Mouse (Mus musculus) small intestine, adult 2 months (tissue): ENCODE measurements around the gene Pknox2. TPM values are rescaled to one million over a fixed set of nuclear protein-coding genes. Genes with fewer than 3 reads are reported as not detected.

Experiments used
- H3K27ac ChIP-seq: fragments of 200-500 bp; 2 replicates; pipeline ENCODE4 v1.5.1; 2012; ENCODE audit warnings: low read depth, low read length, control low read depth, inconsistent platforms; ENCODE audit not compliant: insufficient read depth
- H3K27me3 ChIP-seq: fragments of 200-500 bp; 2 replicates; pipeline ENCODE4 v1.6.1; 2012; ENCODE audit warnings: mild to moderate bottlenecking, moderate library complexity, low read length, inconsistent platforms; ENCODE audit not compliant: control insufficient read depth, insufficient read depth
- H3K36me3 ChIP-seq: fragments of 200-500 bp; 2 replicates; pipeline ENCODE4 v1.6.1; 2012; ENCODE audit warnings: mild to moderate bottlenecking, low read length, control low read depth, inconsistent platforms; ENCODE audit not compliant: control insufficient read depth, insufficient read depth
- H3K4me1 ChIP-seq: fragments of 200-500 bp; 2 replicates; pipeline ENCODE4 v1.6.1; 2012; ENCODE audit warnings: low read length, inconsistent platforms, mixed read lengths; ENCODE audit not compliant: control insufficient read depth, insufficient read depth, insufficient read length
- H3K4me3 ChIP-seq: fragments of 200-500 bp; 2 replicates; pipeline ENCODE4 v1.5.1; 2012; ENCODE audit warnings: low read depth, mild to moderate bottlenecking, control low read depth, inconsistent platforms, low read length, moderate library complexity
- CTCF ChIP-seq: fragments of 200-500 bp; IDR thresholded peaks from 2 replicates; pipeline ENCODE4 v1.5.1; 2012; ENCODE audit warnings: low read depth, mild to moderate bottlenecking, control low read depth, inconsistent platforms, low read length, moderate library complexity, mixed read lengths; ENCODE audit not compliant: insufficient replicate concordance, insufficient read length; ENCODE audit errors: extremely low read depth
- POLR2A ChIP-seq: fragments of 200-500 bp; IDR thresholded peaks from 2 replicates; pipeline ENCODE4 v1.6.1; 2012; ENCODE audit warnings: low read depth, mild to moderate bottlenecking, control low read depth, inconsistent platforms, low read length, moderate library complexity
- WGBS: fragments of 180-500 bp; shearing (Covaris S2); methylation state at CpG from one replicate; pipeline ENCODE4 v1.1.7; 2018; 5-methylcytosine and 5-hydroxymethylcytosine counted together
- polyA plus RNA-seq: library from polyadenylated mRNA; depleted of rRNA; stranded (reverse); fragments of >200 nt; gene quantifications from 2 replicates; pipeline ENCODE4 v1.2.3, GENCODE M21; 2012; rRNA removed

The Pknox2 gene
- 2.5 and 2.7 TPM in 2 replicates for polyA plus RNA-seq

DNA sequence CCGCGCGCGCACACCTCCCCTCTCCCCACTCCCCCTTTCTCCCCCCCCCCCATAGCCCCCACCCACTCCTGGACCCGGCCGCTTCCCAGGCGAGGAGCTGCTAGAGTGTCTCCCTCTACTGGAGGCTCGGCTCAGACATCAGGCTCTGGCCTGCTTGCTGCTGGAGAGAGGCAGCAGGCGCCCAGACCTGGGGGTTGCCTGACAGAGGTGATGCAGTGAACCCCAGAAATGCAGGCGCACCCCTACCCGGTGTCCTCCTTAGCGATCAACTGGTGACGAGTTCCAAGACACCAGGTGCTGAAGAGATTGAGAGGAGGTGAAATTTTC lies at the start of gene Pknox2:
Gene Pknox2, minus strand, starts transcription at position 49 of the 327 bp plus-strand sequence.
- Histone ChIP-seq H3K36me3 (no peaks in the 10 kb centered on the region), H3K4me1 (peaks cover 4% of the 10 kb centered on the region; the same call in 1 of the 2 replicates), H3K27me3 (peaks cover 36% of the 10 kb centered on the region), H3K4me3 (peak within 1 kb of the TSS; percentile 67), H3K27ac (peak within 1 kb of the TSS; percentile 23)
- no peak for TF ChIP-seq POLR2A
- no peak for TF ChIP-seq CTCF
- WGBS = 2% methylated on average over 8 of the region's 13 CpGs

DNA sequence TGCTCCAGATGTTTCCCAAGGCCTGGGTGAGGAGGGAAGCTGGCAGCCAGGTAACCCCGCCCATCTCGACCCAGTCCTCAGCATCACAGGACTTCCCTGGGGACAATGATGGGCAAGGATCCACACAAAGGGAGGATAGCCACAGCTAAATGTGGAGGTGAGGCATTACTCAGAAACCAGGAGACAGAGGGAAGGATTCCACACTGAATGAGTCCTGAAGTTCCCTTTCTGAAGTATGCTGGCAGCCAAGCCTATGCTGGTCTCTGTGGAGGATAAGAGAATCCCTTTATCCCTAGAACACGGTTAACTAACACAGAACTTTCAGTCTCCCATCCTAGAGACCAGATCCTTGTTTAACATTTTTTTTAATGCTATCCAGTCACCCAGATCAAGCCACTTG lies 40.8 kb upstream of the Pknox2 start:
- Histone ChIP-seq H3K36me3 (no peaks in the 10 kb centered on the region), H3K27ac (no peak overlapping the region), H3K4me1 (no peaks in the 10 kb centered on the region), H3K27me3 (no peaks in the 10 kb centered on the region), H3K4me3 (no peak overlapping the region)
- WGBS = 80% methylated on average over 3 of the region's 3 CpGs
- no peak for TF ChIP-seq POLR2A
- TF ChIP-seq CTCF = no peak

DNA sequence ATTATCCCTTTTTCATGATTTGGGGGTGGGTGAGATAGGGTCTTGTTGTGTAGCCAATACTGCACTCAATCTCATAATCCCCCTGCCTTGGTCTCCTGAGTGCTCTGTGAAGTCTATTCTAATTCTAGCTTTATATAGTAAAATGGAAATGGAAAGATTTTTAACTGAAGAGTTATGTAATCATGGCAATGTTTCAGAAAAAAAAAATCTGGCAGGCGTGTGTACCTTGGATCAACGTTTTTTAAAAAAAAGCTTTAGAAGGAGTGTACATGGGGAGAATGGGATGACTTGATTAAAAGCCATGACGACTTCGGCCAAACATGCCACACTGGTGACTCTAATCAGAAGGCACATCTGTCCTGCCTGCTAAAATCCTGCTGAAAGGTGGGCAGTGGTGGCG lies 40.2 kb upstream of the Pknox2 start:
- TF ChIP-seq POLR2A (no peak), CTCF (no peak)
- whole genome bisulfite sequencing = 75% methylated on average over 5 of the region's 5 CpGs
- Histone ChIP-seq H3K4me1 (no peaks in the 10 kb centered on the region), H3K27me3 (no peaks in the 10 kb centered on the region), H3K27ac (no peak overlapping the region), H3K4me3 (no peak overlapping the region), H3K36me3 (no peaks in the 10 kb centered on the region)

DNA sequence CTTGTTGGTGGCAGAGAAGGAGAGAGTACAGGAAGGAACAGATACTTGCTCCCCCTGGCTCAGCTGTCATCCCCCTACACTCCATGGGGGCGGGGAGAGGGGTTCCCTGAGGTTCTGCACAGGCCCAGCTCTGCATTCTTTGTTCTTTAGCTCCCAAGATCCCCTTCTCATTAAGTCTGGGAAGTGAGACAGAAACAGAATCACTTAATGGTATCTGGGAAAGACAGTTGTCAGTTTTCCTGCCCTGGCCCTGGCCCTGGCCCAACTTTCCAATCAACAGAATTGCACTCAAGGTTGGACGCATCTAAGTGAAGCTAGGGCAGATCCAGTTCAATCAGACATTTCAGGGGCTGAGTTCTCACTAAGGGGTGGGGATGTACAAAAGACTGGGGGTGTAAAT lies 36.0 kb upstream of the Pknox2 start:
- TF ChIP-seq POLR2A = no peak
- TF ChIP-seq CTCF = no peak
- Histone ChIP-seq H3K4me3 (no peak overlapping the region), H3K36me3 (no peaks in the 10 kb centered on the region), H3K4me1 (no peaks in the 10 kb centered on the region), H3K27me3 (no peaks in the 10 kb centered on the region), H3K27ac (no peak overlapping the region)
- WGBS = 67% methylated on average over 2 of the region's 2 CpGs

DNA sequence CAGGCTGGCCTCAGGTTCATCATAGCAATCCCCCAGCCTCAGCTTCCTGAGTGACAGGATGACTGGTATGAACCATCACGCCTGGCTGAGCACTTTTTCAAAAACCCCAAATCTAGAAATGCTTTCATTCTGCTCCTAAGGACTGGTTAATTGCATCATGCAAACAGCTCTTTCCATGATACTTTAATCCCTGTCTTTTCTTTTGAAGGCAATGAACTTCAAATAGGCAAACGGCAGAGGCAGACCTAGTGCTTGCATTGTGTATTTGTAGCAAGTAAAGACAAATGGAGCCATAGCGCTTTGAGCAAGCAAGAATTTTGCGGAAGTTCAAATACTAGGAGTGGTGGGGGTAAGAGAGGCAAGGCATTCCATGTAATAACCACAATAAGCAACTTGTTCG lies 34.4 kb upstream of the Pknox2 start:
- 71% methylated on average over 5 of the region's 5 CpGs for WGBS
- Histone ChIP-seq H3K4me1 (no peaks in the 10 kb centered on the region), H3K27me3 (no peaks in the 10 kb centered on the region), H3K36me3 (no peaks in the 10 kb centered on the region), H3K27ac (no peak overlapping the region), H3K4me3 (no peak overlapping the region)
- TF ChIP-seq CTCF (no peak), POLR2A (no peak)

DNA sequence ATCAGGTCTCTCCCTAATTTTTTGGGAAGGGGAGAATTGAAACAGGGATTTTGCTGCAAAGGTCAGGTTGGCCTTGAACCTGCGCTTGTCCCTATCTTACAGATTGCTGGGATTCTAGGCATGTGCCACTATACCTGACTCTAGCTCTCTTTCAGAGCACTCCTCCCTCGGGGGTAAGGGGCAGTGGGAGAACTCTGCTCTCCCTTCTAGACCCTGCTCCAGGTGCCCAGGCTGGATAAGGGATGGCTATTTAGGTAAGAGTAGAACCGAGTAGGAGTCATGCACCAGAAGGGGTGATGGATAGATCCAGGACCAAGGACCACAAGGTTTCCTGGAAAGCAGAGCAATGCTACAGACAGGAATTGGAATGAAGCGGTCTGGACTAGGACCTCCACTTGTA lies 32.4 kb upstream of the Pknox2 start:
- WGBS = 86% methylated on average over 4 of the region's 4 CpGs
- H3K27me3 ChIP-seq = no peaks in the 10 kb centered on the region
- H3K36me3 ChIP-seq = no peaks in the 10 kb centered on the region
- no peaks in the 10 kb centered on the region for H3K4me1 ChIP-seq
- no peak overlapping the region for H3K27ac ChIP-seq
- no peak overlapping the region for H3K4me3 ChIP-seq
- TF ChIP-seq CTCF (no peak), POLR2A (no peak)

DNA sequence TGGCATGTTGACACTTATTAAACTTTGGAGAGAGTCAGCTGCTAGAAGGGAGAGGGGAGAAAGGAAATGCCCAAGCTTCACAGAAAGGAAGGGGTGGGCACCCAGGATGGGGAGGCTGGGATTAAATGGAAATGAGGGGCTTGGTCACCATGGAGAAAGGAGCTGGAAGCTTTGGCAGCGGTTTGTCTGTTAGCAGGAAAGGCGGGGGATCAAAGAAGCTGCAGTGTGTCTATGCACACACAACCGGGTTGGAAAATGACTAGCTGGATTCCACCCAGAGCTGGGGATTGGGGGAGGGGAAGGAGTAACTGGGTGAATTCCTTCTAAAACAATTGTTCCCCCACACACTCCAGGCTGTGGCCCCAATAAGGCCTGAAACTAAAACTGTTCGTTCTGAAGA lies 31.7 kb upstream of the Pknox2 start:
- Histone ChIP-seq H3K27me3 (no peaks in the 10 kb centered on the region), H3K4me1 (no peaks in the 10 kb centered on the region), H3K36me3 (no peaks in the 10 kb centered on the region), H3K27ac (no peak overlapping the region), H3K4me3 (no peak overlapping the region)
- 28% methylated on average over 4 of the region's 4 CpGs for WGBS
- no peak for TF ChIP-seq CTCF
- TF ChIP-seq POLR2A = no peak

DNA sequence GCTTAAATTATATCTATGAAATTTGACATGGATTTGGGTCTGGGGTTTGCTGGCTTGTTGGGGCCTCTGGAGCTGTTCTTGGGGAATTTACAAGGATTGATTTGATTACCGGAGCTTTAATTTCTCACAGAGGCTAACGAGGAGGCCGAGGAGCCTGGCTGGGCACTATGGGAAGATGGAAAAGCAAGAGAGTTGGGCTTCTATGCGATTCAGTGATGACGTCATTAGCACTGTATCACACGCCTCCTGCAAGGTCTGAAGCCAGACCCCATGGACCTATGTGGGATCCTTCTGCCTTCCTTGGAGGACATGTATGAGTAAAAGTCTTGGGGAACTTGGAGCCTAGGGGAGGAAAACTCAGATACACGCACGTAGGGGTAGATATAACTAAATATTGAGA lies 30.3 kb upstream of the Pknox2 start:
- TF ChIP-seq CTCF (no peak), POLR2A (no peak)
- H3K27me3 ChIP-seq = no peaks in the 10 kb centered on the region
- no peaks in the 10 kb centered on the region for H3K4me1 ChIP-seq
- H3K27ac ChIP-seq = no peak overlapping the region
- H3K4me3 ChIP-seq = no peak overlapping the region
- H3K36me3 ChIP-seq = no peaks in the 10 kb centered on the region
- WGBS = 70% methylated on average over 8 of the region's 8 CpGs
